Mouse (Mus musculus) neural tube, embryonic 12.5 days (tissue): ENCODE results near the gene Prl5a1. TPM values are rescaled to one million over a fixed set of nuclear protein-coding genes. Genes with fewer than 3 reads are reported as not detected.

Source experiments
- ATAC-seq: fragments of 200-750 bp; cut with Nextera tagmentation; 2 replicates; pipeline ENCODE4 v1.8.0; 2017; ENCODE audit warnings: low read depth, mild to moderate bottlenecking, moderate TSS enrichment, moderate library complexity; ENCODE audit not compliant: low FRiP score
- H3K27ac ChIP-seq: fragments of 300-500 bp; sonication (generic); 2 replicates; pipeline ENCODE4 v1.5.1; 2016
- H3K27me3 ChIP-seq: fragments of 300-500 bp; sonication (generic); replicated peaks from 2 replicates; pipeline ENCODE4 v1.6.1; 2016; ENCODE audit warnings: mild to moderate bottlenecking
- H3K36me3 ChIP-seq: fragments of 300-500 bp; sonication (generic); 2 replicates; pipeline ENCODE4 v1.6.1; 2016; ENCODE audit warnings: mild to moderate bottlenecking
- H3K4me1 ChIP-seq: fragments of 300-500 bp; sonication (generic); 2 replicates; pipeline ENCODE4 v1.6.1; 2016
- H3K4me2 ChIP-seq: fragments of 300-500 bp; sonication (generic); replicated peaks from 2 replicates; pipeline ENCODE4 v1.6.1; 2016; ENCODE audit warnings: mild to moderate bottlenecking
- H3K4me3 ChIP-seq: fragments of 300-500 bp; sonication (generic); 2 replicates; pipeline ENCODE4 v1.5.1; 2016
- H3K9ac ChIP-seq: fragments of 300-500 bp; sonication (generic); 2 replicates; pipeline ENCODE4 v1.6.1; 2016; ENCODE audit warnings: mild to moderate bottlenecking
- H3K9me3 ChIP-seq: fragments of 300-500 bp; sonication (generic); 2 replicates; pipeline ENCODE4 v1.6.1; 2016; ENCODE audit warnings: mild to moderate bottlenecking
- WGBS: fragments of 180-500 bp; shearing (Covaris S2); methylation state at CpG from one replicate; pipeline ENCODE4 v1.1.7; 2016; 5-methylcytosine and 5-hydroxymethylcytosine counted together
- polyA plus RNA-seq: library from polyadenylated mRNA; unstranded; fragments of >200 nt; fragmentation: Nextera tagmentation; extraction: Ambion mirVana; gene quantifications from 2 replicates; pipeline ENCODE4 v1.2.1, GENCODE M21; 2016

The Prl5a1 gene
- polyA plus RNA-seq: not detected in 2 replicates

- H3K27me3 ChIP-seq: no peaks in the 10 kb centered on the region
- H3K9me3 ChIP-seq: no peaks in the 10 kb centered on the region
- no peak within 1 kb of the TSS for H3K9ac ChIP-seq
- ATAC-seq: no peak
- WGBS: 90% methylated on average over 6 of the region's 6 CpGs
- no peak within 1 kb of the TSS for H3K4me2 ChIP-seq
- no peaks in the 10 kb centered on the region for H3K4me1 ChIP-seq
- no peak within 1 kb of the TSS for H3K4me3 ChIP-seq
- no peak within 1 kb of the TSS for H3K27ac ChIP-seq
- H3K36me3 ChIP-seq: no peaks in the 10 kb centered on the region
Measured at GRCm38 (mm10) chr13:28142184-28142583, at the start of gene Prl5a1. TSS of gene Prl5a1 (plus strand) at chr13:28142484.

GRCm38 (mm10) chr13:28096161-28096560, 46.1 kb upstream of the Prl5a1 start:
- no peak overlapping the region for H3K27ac ChIP-seq
- no peaks in the 10 kb centered on the region for H3K36me3 ChIP-seq
- H3K4me2 ChIP-seq: no peak overlapping the region
- no peaks in the 10 kb centered on the region for H3K9me3 ChIP-seq
- H3K27me3 ChIP-seq: no peaks in the 10 kb centered on the region
- H3K4me3 ChIP-seq: no peak overlapping the region
- no peak for ATAC-seq
- H3K4me1 ChIP-seq: no peaks in the 10 kb centered on the region
- H3K9ac ChIP-seq: no peak overlapping the region

- H3K4me1 ChIP-seq: no peaks in the 10 kb centered on the region
- no peaks in the 10 kb centered on the region for H3K27me3 ChIP-seq
- 82% methylated on average over 3 of the region's 3 CpGs for WGBS
- H3K4me3 ChIP-seq: no peak overlapping the region
- H3K9ac ChIP-seq: no peak overlapping the region
- no peak overlapping the region for H3K27ac ChIP-seq
- H3K9me3 ChIP-seq: no peaks in the 10 kb centered on the region
- no peak overlapping the region for H3K4me2 ChIP-seq
- no peaks in the 10 kb centered on the region for H3K36me3 ChIP-seq
- no peak for ATAC-seq
Measured at GRCm38 (mm10) chr13:28108536-28108935, 33.7 kb upstream of the Prl5a1 start.

GRCm38 (mm10) chr13:28132781-28133180, 9.5 kb upstream of the Prl5a1 start:
- WGBS: 88% methylated on average over 2 of the region's 2 CpGs
- H3K9me3 ChIP-seq: no peaks in the 10 kb centered on the region
- ATAC-seq: no peak

GRCm38 (mm10) chr13:28135790-28136189, 6.5 kb upstream of the Prl5a1 start:
- Histone ChIP-seq H3K9ac (no peak overlapping the region), H3K36me3 (no peaks in the 10 kb centered on the region), H3K4me2 (no peak overlapping the region), H3K27me3 (no peaks in the 10 kb centered on the region), H3K27ac (no peak overlapping the region), H3K4me1 (no peaks in the 10 kb centered on the region), H3K4me3 (no peak overlapping the region), H3K9me3 (no peaks in the 10 kb centered on the region)
- no peak for ATAC-seq

More at GRCm38 (mm10) chr13:28132781-28133180, 9.5 kb upstream of the Prl5a1 start:
- Histone ChIP-seq H3K4me2 (no peak overlapping the region), H3K27me3 (no peaks in the 10 kb centered on the region), H3K9ac (no peak overlapping the region), H3K36me3 (no peaks in the 10 kb centered on the region), H3K4me1 (no peaks in the 10 kb centered on the region), H3K4me3 (no peak overlapping the region), H3K27ac (no peak overlapping the region)

Other genes with a start within 250 kb of the Prl5a1 start
- gene Prl4a1, start 126.3 kb upstream of the Prl5a1 start, polyA plus RNA-seq: not detected in 2 replicates
- gene Gm11361, start 115.0 kb downstream of the Prl5a1 start, polyA plus RNA-seq: 1.2 and 1.8 TPM in 2 replicates